Mouse (Mus musculus) v-Abl transformed pro-B cells (cell line): Measurements from ENCODE around the gene Gm9044.
"Not testable (repeated sequence)": the region's sequence is repeated elsewhere in the genome, so short reads cannot be mapped to it uniquely, and the experiment has no call there.

ENCODE experiments used
- in situ Hi-C, 2 experiments: fragments of 400-800 bp; cut with MboI; formaldehyde crosslinking; loops; one replicate each; pipeline ENCODE4 v1.15.1; 2025; ENCODE audit not compliant: unreplicated experiment in 2 of 2

Gene Gm9044

GRCm38 (mm10) chr10:118332308-118332707, at the start of gene Gm9044:
TSS of gene Gm9044 (minus strand) at chr10:118332408.
- in situ Hi-C loops: not testable (repeated sequence)

GRCm38 (mm10) chr10:118370443-118370842, 38.2 kb upstream of the Gm9044 start:
- in situ Hi-C loops: no loop called here

DNA sequence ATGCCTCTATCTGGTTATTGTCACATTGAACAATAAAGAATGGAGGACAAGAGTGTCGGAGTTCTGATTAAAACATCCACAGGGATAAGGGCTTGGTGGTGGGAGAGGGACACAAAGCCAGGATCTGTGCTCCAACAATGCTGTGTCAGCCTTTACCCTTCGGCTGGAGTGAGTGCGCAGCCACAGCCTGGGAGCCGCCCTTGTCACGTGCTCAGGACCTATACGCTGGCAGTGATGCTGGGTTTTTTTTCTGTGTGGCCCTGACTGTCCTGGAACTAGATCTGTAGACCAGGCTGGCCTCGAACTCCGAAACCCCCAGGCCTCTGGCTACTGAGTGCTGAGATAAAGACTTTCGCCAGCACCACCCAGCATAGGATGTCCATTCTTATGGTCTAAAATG, 37.3 kb upstream of the Gm9044 start:
- in situ Hi-C loops: no loop called here

DNA sequence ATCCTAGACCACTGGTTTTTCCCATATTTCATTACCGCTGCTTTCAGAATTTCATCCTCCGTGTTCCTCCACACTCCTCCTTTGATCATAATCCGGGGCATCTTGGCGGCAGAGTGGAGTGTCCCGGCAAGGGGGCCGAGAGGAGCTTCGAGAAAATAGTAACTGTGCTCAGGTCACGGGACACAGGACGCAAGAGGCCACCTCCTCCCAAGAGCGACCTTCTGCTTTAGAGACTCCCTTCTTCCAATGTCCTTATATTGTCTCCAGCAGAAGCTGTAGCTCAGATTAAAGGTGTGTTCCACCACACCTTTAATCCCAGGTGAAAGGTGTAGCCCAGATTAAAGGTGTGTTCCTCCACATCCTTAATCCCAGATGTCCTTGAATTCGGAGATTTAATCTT, 21.8 kb upstream of the Gm9044 start, which contains the start of gene Gm9049:
Gene Gm9049 (minus strand): TSS at position 101 of the 400 bp plus-strand sequence.
- in situ Hi-C loops: not testable (repeated sequence)

- in situ Hi-C loops: not testable (repeated sequence)
Observed at GRCm38 (mm10) chr10:118348579-118348978, 16.4 kb upstream of the Gm9044 start, which contains the start of gene Gm9048. TSS of gene Gm9048 (minus strand) at chr10:118348679.

DNA sequence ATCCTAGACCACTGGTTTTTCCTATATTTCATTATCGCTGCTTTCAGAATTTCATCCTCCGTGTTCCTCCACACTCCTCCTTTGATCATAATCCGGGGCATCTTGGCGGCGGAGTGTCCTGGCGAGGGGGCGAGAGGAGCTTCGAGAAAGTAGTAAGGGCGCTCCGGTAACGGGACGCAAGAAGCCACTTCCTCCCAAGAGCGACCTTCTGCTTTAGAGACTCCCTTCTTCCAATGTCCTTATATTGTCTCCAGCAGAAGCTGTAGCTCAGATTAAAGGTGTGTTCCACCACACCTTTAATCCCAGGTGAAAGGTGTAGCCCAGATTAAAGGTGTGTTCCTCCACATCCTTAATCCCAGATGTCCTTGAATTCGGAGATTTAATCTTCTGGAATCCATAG, 10.9 kb upstream of the Gm9044 start, which contains the start of gene Gm9046:
Gene Gm9046 (minus strand): TSS at position 101 of the 400 bp plus-strand sequence.
- in situ Hi-C loops: not testable (repeated sequence)

- in situ Hi-C loops: not testable (repeated sequence)
Observed at GRCm38 (mm10) chr10:118337731-118338130, 5.5 kb upstream of the Gm9044 start, which contains the start of gene Gm9045. TSS of gene Gm9045 (minus strand) at chr10:118337831.

- in situ Hi-C loops: not testable (repeated sequence)
Observed at GRCm38 (mm10) chr10:118326869-118327268, 5.3 kb downstream of the Gm9044 start, which contains the start of gene Gm9040. TSS of gene Gm9040 (minus strand) at chr10:118326969.

GRCm38 (mm10) chr10:118319024-118319423, 13.2 kb downstream of the Gm9044 start:
- in situ Hi-C loops: no loop called here

GRCm38 (mm10) chr10:118302133-118302532, 30.1 kb downstream of the Gm9044 start:
- in situ Hi-C loops: not testable (repeated sequence)

GRCm38 (mm10) chr10:118294938-118295337, 37.3 kb downstream of the Gm9044 start, which contains the start of gene Iltifb:
TSS of gene Iltifb (minus strand) at chr10:118295038.
- in situ Hi-C loops: no loop called here

GRCm38 (mm10) chr10:118283016-118283415, 49.2 kb downstream of the Gm9044 start:
- in situ Hi-C loops: not testable (repeated sequence)

DNA sequence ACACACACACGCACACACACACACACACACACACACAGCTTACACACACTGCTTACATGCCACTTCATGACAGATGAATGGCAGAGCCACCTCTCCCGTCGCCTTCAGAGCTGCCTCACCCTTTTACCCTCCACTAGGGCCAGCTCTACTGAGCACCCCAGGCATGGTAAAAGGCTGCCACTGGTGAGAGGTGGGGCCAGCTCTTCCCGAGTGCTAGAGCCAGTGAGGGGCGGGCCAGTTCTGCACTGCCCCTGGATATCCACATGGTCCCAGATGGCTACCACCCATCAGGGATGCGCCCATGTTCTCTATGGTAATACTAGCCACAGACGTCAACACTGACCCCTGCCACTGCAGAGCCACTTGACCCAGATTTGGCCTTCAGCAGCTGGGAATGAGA, 49.6 kb downstream of the Gm9044 start:
- in situ Hi-C loops: not testable (repeated sequence)
